Mouse (Mus musculus): Measurements from ENCODE around the gene Gm28374. TPM values are rescaled to one million over a fixed set of nuclear protein-coding genes. Genes with fewer than 3 reads are reported as not detected.

Gene Gm28374
- polyA plus RNA-seq, 1 experiment from 2014 or later = 2.7 TPM

DNA sequence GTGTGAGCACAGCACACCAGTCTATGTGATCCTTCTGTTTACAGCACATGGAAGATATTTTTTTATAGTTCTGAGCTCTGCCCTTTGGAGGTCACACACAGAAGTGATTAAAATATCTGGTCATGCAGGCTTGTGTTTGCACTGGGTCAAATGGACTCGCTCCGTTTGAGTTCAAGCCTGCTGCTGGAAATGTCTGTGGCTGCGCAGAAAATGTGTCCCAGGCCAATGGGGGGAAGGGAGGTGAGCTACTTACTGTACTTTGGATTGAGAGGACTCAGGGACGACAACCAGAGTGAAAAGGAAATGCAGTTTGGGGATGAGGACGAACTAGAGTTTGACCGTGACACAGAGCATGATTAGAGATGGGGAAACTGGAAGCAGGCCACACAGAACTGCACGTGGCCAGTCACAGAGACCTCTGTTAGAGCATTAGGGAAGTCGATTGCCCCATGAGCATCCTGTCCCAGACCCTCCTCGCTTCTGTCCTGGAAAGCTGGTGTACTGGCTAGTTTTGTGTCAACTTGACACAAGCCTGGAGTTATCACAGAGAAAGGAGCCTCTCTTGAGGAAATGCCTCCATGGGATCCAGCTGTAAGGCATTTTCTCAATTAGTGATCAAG, 46.0 kb downstream of the Gm28374 start:
- 73% methylated on average over 9 of the region's 9 CpGs for WGBS
- H3K36me3 ChIP-seq = no peaks in the 10 kb centered on the region
- no peak overlapping the region for H3K27ac ChIP-seq
- no peak overlapping the region for H3K4me2 ChIP-seq
- no peak overlapping the region for H3K4me3 ChIP-seq (replicated peaks)
- no peaks in the 10 kb centered on the region for H3K4me1 ChIP-seq (replicated peaks)
- no peaks in the 10 kb centered on the region for H3K9me3 ChIP-seq
- H3K27me3 ChIP-seq = no peaks in the 10 kb centered on the region
- no peak for ATAC-seq (ENCODE audit: insufficient number of reproducible peaks, insufficient read depth, low FRiP score, low TSS enrichment, low read depth)
- H3K9ac ChIP-seq (replicated peaks) = no peak overlapping the region

DNA sequence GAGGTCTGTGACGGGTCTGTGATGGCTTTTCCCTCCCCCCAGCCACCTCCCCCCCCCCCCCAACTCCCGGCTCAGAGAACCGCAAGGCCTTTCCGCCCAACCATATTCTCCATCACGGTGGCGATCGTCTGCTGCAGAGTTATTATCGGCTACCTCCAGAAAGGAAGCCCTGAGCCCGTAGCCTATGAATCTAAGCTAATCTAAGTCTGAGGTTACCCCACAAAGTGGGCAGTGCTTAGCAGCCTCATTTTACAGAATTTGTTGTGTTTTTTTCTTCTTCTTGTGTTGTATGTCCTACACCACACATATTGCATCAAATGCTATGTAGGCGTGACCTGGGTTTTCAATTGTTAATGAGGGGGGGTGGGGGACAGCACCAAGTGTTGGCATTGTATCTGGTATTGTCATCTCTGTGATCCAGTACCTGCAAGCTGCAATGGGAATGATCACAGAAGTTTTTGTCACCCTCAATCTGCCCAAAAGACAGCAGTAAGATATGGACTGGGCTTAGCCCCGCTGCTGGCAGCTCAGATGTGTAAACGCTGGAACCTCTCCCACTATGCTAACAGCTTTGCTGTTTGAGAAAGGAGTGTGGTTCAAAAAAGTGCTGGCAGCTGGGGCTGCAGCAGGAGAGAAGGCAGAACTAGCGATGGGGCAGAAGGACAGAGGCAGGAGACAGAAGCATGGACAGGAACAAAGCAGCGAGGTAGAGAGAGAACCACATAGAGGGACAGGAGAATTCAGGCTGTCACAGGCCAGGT, 51.4 kb downstream of the Gm28374 start:
- H3K27me3 ChIP-seq = no peaks in the 10 kb centered on the region
- no peaks in the 10 kb centered on the region for H3K36me3 ChIP-seq
- H3K27ac ChIP-seq = no peak overlapping the region
- 68% methylated on average over 14 of the region's 14 CpGs for WGBS
- ATAC-seq (ENCODE audit: insufficient number of reproducible peaks, insufficient read depth, low FRiP score, low TSS enrichment, low read depth) = no peak
- H3K9me3 ChIP-seq = no peaks in the 10 kb centered on the region
- H3K4me3 ChIP-seq (replicated peaks) = no peak overlapping the region
- no peak overlapping the region for H3K4me2 ChIP-seq
- H3K4me1 ChIP-seq (replicated peaks) = no peaks in the 10 kb centered on the region
- H3K9ac ChIP-seq (replicated peaks) = no peak overlapping the region

GRCm38 (mm10) chr19:6029426-6029825, 52.6 kb downstream of the Gm28374 start:
- H3K27ac ChIP-seq = no peak overlapping the region
- no peak for ATAC-seq (ENCODE audit: insufficient number of reproducible peaks, insufficient read depth, low FRiP score, low TSS enrichment, low read depth)
- no peak overlapping the region for H3K9ac ChIP-seq (replicated peaks)
- H3K9me3 ChIP-seq = no peaks in the 10 kb centered on the region
- H3K4me3 ChIP-seq (replicated peaks) = no peak overlapping the region
- WGBS = 79% methylated on average over 9 of the region's 9 CpGs
- no peaks in the 10 kb centered on the region for H3K36me3 ChIP-seq
- H3K27me3 ChIP-seq = no peaks in the 10 kb centered on the region
- H3K4me2 ChIP-seq = no peak overlapping the region
- no peaks in the 10 kb centered on the region for H3K4me1 ChIP-seq (replicated peaks)

DNA sequence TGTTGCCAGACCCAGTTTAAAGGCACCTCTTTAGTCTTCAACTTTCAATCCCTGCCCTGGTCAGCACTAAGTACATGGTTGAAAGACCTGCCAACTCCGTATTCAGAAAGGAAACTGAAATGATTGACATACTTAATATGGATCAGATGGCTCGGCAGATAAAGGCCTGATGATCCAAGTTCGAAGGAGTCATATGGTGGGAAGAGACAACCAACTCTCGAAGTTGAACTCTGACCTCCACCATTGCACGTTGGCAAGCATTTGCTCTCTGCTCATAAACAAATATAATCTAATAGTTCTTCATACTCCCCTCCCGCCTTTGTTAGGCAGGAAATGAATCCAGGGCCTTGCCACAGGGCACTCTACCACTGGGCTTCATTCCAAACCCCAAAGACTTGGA, 53.1 kb downstream of the Gm28374 start:
- Histone ChIP-seq H3K27me3 (no peaks in the 10 kb centered on the region), H3K4me3 (replicated peaks) (no peak overlapping the region), H3K9me3 (no peaks in the 10 kb centered on the region), H3K27ac (no peak overlapping the region), H3K4me1 (replicated peaks) (no peaks in the 10 kb centered on the region), H3K9ac (replicated peaks) (no peak overlapping the region), H3K4me2 (no peak overlapping the region), H3K36me3 (no peaks in the 10 kb centered on the region)
- WGBS = 85% methylated on average over 6 of the region's 6 CpGs
- ATAC-seq (ENCODE audit: insufficient number of reproducible peaks, insufficient read depth, low FRiP score, low TSS enrichment, low read depth) = no peak

Small RNA genes lying within 50 kb of the gene (microRNA-seq; reads per million reads assigned to microRNA genes)
- gene Mir6988 = 1.4 reads per million

Other genes with a start within 250 kb of the Gm28374 start
- gene Frmd8, start 207.0 kb downstream of the Gm28374 start, polyA plus RNA-seq (2016; fragmentation: Nextera tagmentation; extraction: Ambion mirVana) = 37.2 and 41.4 TPM in 2 replicates
- gene Slc25a45, start 204.4 kb downstream of the Gm28374 start, polyA plus RNA-seq (2016; fragmentation: Nextera tagmentation; extraction: Ambion mirVana) = 1.2 and 2.1 TPM in 2 replicates
- 5.5 and 6.6 TPM in 2 replicates for gene Tigd3, start 188.1 kb downstream of the Gm28374 start, polyA plus RNA-seq (2016; fragmentation: Nextera tagmentation; extraction: Ambion mirVana)
- 192 and 199 TPM in 2 replicates for gene Dpf2, start 169.2 kb downstream of the Gm28374 start, polyA plus RNA-seq (2016; fragmentation: Nextera tagmentation; extraction: Ambion mirVana)
- gene Cdc42ep2, start 157.4 kb downstream of the Gm28374 start, polyA plus RNA-seq (2016; fragmentation: Nextera tagmentation; extraction: Ambion mirVana) = 2.7 and 3.0 TPM in 2 replicates
- 91.5 and 91.9 TPM in 2 replicates for gene Pola2, start 118.1 kb downstream of the Gm28374 start, polyA plus RNA-seq (2016; fragmentation: Nextera tagmentation; extraction: Ambion mirVana)
- gene Slc22a20, start 96.1 kb downstream of the Gm28374 start, polyA plus RNA-seq (2016; fragmentation: Nextera tagmentation; extraction: Ambion mirVana) = not detected in 2 replicates
- gene Capn1, start 66.4 kb downstream of the Gm28374 start, polyA plus RNA-seq (2016; fragmentation: Nextera tagmentation; extraction: Ambion mirVana) = 7.0 and 7.7 TPM in 2 replicates
- gene Syvn1, start 35.7 kb downstream of the Gm28374 start, polyA plus RNA-seq (2016; fragmentation: Nextera tagmentation; extraction: Ambion mirVana) = 25.1 and 28.0 TPM in 2 replicates
- gene Mrpl49, start 24.5 kb downstream of the Gm28374 start, polyA plus RNA-seq (2016; fragmentation: Nextera tagmentation; extraction: Ambion mirVana) = 76.7 and 79.1 TPM in 2 replicates
- gene Fau, start 24.4 kb downstream of the Gm28374 start, polyA plus RNA-seq (2016; fragmentation: Nextera tagmentation; extraction: Ambion mirVana) = 775 and 779 TPM in 2 replicates
- gene Znhit2, start 21.1 kb downstream of the Gm28374 start, polyA plus RNA-seq (2016; fragmentation: Nextera tagmentation; extraction: Ambion mirVana) = 33.1 and 39.0 TPM in 2 replicates
- 24.4 and 26.3 TPM in 2 replicates for gene Tm7sf2, start 13.9 kb downstream of the Gm28374 start, polyA plus RNA-seq (2016; fragmentation: Nextera tagmentation; extraction: Ambion mirVana)
- gene Vps51, start 5.0 kb downstream of the Gm28374 start, polyA plus RNA-seq (2016; fragmentation: Nextera tagmentation; extraction: Ambion mirVana) = 67.7 and 72.7 TPM in 2 replicates
- gene Tmem262, start 2.2 kb downstream of the Gm28374 start, polyA plus RNA-seq (2016; fragmentation: Nextera tagmentation; extraction: Ambion mirVana) = not detected in 2 replicates
- 71.5 and 75.6 TPM in 2 replicates for gene Zfpl1, start 2.7 kb upstream of the Gm28374 start, polyA plus RNA-seq (2016; fragmentation: Nextera tagmentation; extraction: Ambion mirVana)
- gene Cdca5, start 2.7 kb upstream of the Gm28374 start, polyA plus RNA-seq (2016; fragmentation: Nextera tagmentation; extraction: Ambion mirVana) = 45.1 and 49.7 TPM in 2 replicates
- 0.56 and 0.82 TPM in 2 replicates for gene AC131692.1, start 12.2 kb upstream of the Gm28374 start, polyA plus RNA-seq (2016; fragmentation: Nextera tagmentation; extraction: Ambion mirVana)
- gene Naaladl1, start 23.5 kb upstream of the Gm28374 start, polyA plus RNA-seq (2016; fragmentation: Nextera tagmentation; extraction: Ambion mirVana) = 0.54 and 0.71 TPM in 2 replicates
- 55.0 and 58.8 TPM in 2 replicates for gene Sac3d1, start 36.4 kb upstream of the Gm28374 start, polyA plus RNA-seq (2016; fragmentation: Nextera tagmentation; extraction: Ambion mirVana)
- 33.1 and 33.2 TPM in 2 replicates for gene Snx15, start 46.0 kb upstream of the Gm28374 start, polyA plus RNA-seq (2016; fragmentation: Nextera tagmentation; extraction: Ambion mirVana)
- gene Batf2, start 58.7 kb upstream of the Gm28374 start, polyA plus RNA-seq (2016; fragmentation: Nextera tagmentation; extraction: Ambion mirVana) = not detected in 2 replicates
- 78.2 and 83.4 TPM in 2 replicates for gene Arl2, start 59.3 kb upstream of the Gm28374 start, polyA plus RNA-seq (2016; fragmentation: Nextera tagmentation; extraction: Ambion mirVana)
- gene Majin, start 102.1 kb upstream of the Gm28374 start, polyA plus RNA-seq (2016; fragmentation: Nextera tagmentation; extraction: Ambion mirVana) = not detected in 2 replicates
- gene Gpha2, start 144.1 kb upstream of the Gm28374 start, polyA plus RNA-seq (2016; fragmentation: Nextera tagmentation; extraction: Ambion mirVana) = 2.0 and 2.4 TPM in 2 replicates
- 22.7 and 23.7 TPM in 2 replicates for gene Ppp2r5b, start 153.6 kb upstream of the Gm28374 start, polyA plus RNA-seq (2016; fragmentation: Nextera tagmentation; extraction: Ambion mirVana)
- gene Atg2a, start 159.4 kb upstream of the Gm28374 start, polyA plus RNA-seq (2016; fragmentation: Nextera tagmentation; extraction: Ambion mirVana) = 11.1 and 11.2 TPM in 2 replicates
- gene Ehd1, start 194.5 kb upstream of the Gm28374 start, polyA plus RNA-seq (2016; fragmentation: Nextera tagmentation; extraction: Ambion mirVana) = 71.5 and 71.6 TPM in 2 replicates
- gene Cdc42bpg, start 224.2 kb upstream of the Gm28374 start, polyA plus RNA-seq (2016; fragmentation: Nextera tagmentation; extraction: Ambion mirVana) = 0.69 and 0.96 TPM in 2 replicates